Mouse (Mus musculus): ENCODE measurements around the gene Lrrc4c.

- TF ChIP-seq GATA1 (IDR thresholded peaks at IDR 0.05; ENCODE audit: borderline replicate concordance, low read length) = no peak
- no peak for TF ChIP-seq FLI1 (IDR thresholded peaks at IDR 0.05; ENCODE audit: low read length)
Measured at GRCm38 (mm10) chr2:97524256-97524922, 1206.4 kb downstream of the Lrrc4c start.
